9 mouse cellular contexts compared by ENCODE assay signal in genomic region chr13:99592596-99593242, GRCm38 (mm10).
DNase-seq lines count a peak whose midpoint lies in the region; ATAC-seq and TF ChIP-seq lines count a peak whose summit lies in the region.
"Had no signal": no experiment of that assay in that cellular context is flagged by ENCODE, and none has a peak within 500 bp of the region (broad histone marks: within the 10 kb centered on the region; RNA-seq: fewer than 3 reads in every experiment).

No protein-coding gene starts in this region.

- no peak overlapping the region; the same call in 1 of the 2 replicates for H3K4me2 ChIP-seq in limb, embryonic 11.5 days (ENCODE audit: low read depth, severe bottlenecking)

- TF ChIP-seq CTCF in lung, adult 2 months (IDR thresholded peaks at IDR 0.05; ENCODE audit: insufficient read depth, low read length) = no peak

- H3K4me3 ChIP-seq in limb, embryonic 11.5 days (ENCODE audit: low read depth, low read length) = no peak overlapping the region
- H3K4me3 ChIP-seq in limb, embryonic 10.5 days = no peak overlapping the region; the same call in 1 of the 2 replicates
- no peak overlapping the region for H3K4me3 ChIP-seq in lung, adult 2 months (replicated peaks; ENCODE audit: extremely low read depth, low read depth, low read length)
- H3K4me3 ChIP-seq: erythroblast, embryonic 14.5 days had no signal

- peak; percentile 32 for DNase-seq in cerebellum, adult 8-10 months
- DNase-seq in cerebellum, adult 11-12 months = no peak
- peak; percentile 30 for DNase-seq in limb, embryonic 11.5 days (ENCODE audit: low spot score)
- DNase-seq in limb, embryonic 10.5 days (ENCODE audit: low spot score) = no peak
- DNase-seq in c-Kit-positive CD71-positive TER-119-negative erythroid progenitor cells, embryonic 14.5 days (ENCODE audit: low read depth) = peak; percentile 3
- peak; percentile 47 for DNase-seq in kidney, adult 9 months
- peak; percentile 42 for DNase-seq in lung, adult 2 months
- no peak for DNase-seq in thymus, postnatal 4 days

- no peaks in the 10 kb centered on the region for H3K9me3 ChIP-seq in limb, embryonic 11.5 days (ENCODE audit: control insufficient read depth, low read length)
- H3K9me3 ChIP-seq in limb, embryonic 10.5 days (replicated peaks) = no peaks in the 10 kb centered on the region

- H3K27ac ChIP-seq in limb, embryonic 11.5 days (replicated peaks; ENCODE audit: low read depth, low read length) = no peak overlapping the region
- H3K27ac ChIP-seq in limb, embryonic 10.5 days = no peak overlapping the region

- no peak for TF ChIP-seq POLR2A in lung, adult 2 months (IDR thresholded peaks at IDR 0.05; ENCODE audit: borderline replicate concordance, extremely low read depth, low read depth, low read length)

- 14% methylated on average over 15 of the region's 15 CpGs for WGBS in limb, embryonic 11.5 days
- WGBS in limb, embryonic 10.5 days = 14% methylated on average over 15 of the region's 15 CpGs
- WGBS in lung, adult 2 months = 21% methylated on average over 15 of the region's 15 CpGs

- H3K4me1 ChIP-seq in limb, embryonic 11.5 days (ENCODE audit: control insufficient read depth, insufficient read depth, low read length) = no peaks in the 10 kb centered on the region
- peaks cover 10% of the 10 kb centered on the region for H3K4me1 ChIP-seq in limb, embryonic 10.5 days
- H3K4me1 ChIP-seq in lung, adult 2 months (ENCODE audit: control insufficient read depth, insufficient read depth, low read length) = no peaks in the 10 kb centered on the region

- no peak for ATAC-seq in limb, embryonic 11.5 days (ENCODE audit: insufficient number of reproducible peaks, low FRiP score, low TSS enrichment, low read depth)

- no peak overlapping the region for H3K9ac ChIP-seq in limb, embryonic 11.5 days (ENCODE audit: low read length)

- no peaks in the 10 kb centered on the region for H3K27me3 ChIP-seq in limb, embryonic 11.5 days (ENCODE audit: control insufficient read depth, insufficient read depth, low read length)
- peaks cover 11% of the 10 kb centered on the region; the same call in 1 of the 2 replicates for H3K27me3 ChIP-seq in limb, embryonic 10.5 days (ENCODE audit: low read depth, poor library complexity, severe bottlenecking)

- no peaks in the 10 kb centered on the region for H3K36me3 ChIP-seq in limb, embryonic 11.5 days (ENCODE audit: control insufficient read depth, insufficient read depth, low read length)
- H3K36me3 ChIP-seq in limb, embryonic 10.5 days = no peaks in the 10 kb centered on the region

Comparison
In these comparisons a context has a peak if more than half of its experiments do, and no peak if none do; other contexts are left out.
1. DNase-seq: peak in cerebellum, adult 8-10 months (single experiment), limb, embryonic 11.5 days (single experiment), c-Kit-positive CD71-positive TER-119-negative erythroid progenitor cells, embryonic 14.5 days (single experiment), kidney, adult 9 months (single experiment) and lung, adult 2 months (single experiment); none in cerebellum, adult 11-12 months (single experiment), limb, embryonic 10.5 days (single experiment) and thymus, postnatal 4 days (single experiment).